Mouse (Mus musculus) limb, embryonic 14.5 days (tissue): ENCODE measurements around the gene Aire. TPM values are rescaled to one million over a fixed set of nuclear protein-coding genes. Genes with fewer than 3 reads are reported as not detected.
A peak's percentile ranks its signal among the peaks of the same experiment; 100 is the strongest.
"Not testable (repeated sequence)": the region's sequence is repeated elsewhere in the genome, so short reads cannot be mapped to it uniquely, and the experiment has no call there.

Experiments
- ATAC-seq: fragments of 200-750 bp; cut with Nextera tagmentation; 2 replicates; pipeline ENCODE4 v1.8.0; 2017; ENCODE audit warnings: low read depth, moderate number of reproducible peaks, moderate TSS enrichment; ENCODE audit not compliant: low FRiP score
- DNase-seq: peaks from one replicate; pipeline ENCODE4 v3.0.0-alpha.2; 2015; ENCODE audit warnings: low spot score
- H3K27ac ChIP-seq: fragments of 300-500 bp; sonication (generic); replicated peaks from 2 replicates; pipeline ENCODE4 v1.5.1; 2014; ENCODE audit warnings: low read depth, mild to moderate bottlenecking, low read length, moderate library complexity, mixed read lengths
- H3K27me3 ChIP-seq: fragments of 300-500 bp; sonication (generic); 2 replicates; pipeline ENCODE4 v1.6.1; 2014; ENCODE audit warnings: low read length, mixed read lengths; ENCODE audit not compliant: control insufficient read depth, insufficient read depth
- H3K36me3 ChIP-seq: fragments of 300-500 bp; sonication (generic); 2 replicates; pipeline ENCODE4 v1.6.1; 2014; ENCODE audit warnings: mild to moderate bottlenecking, low read length, moderate library complexity, mixed read lengths; ENCODE audit not compliant: control insufficient read depth, insufficient read depth
- H3K4me1 ChIP-seq: fragments of 300-500 bp; sonication (generic); 2 replicates; pipeline ENCODE4 v1.6.1; 2014; ENCODE audit warnings: antibody characterized with exemption, low read length, mixed read lengths; ENCODE audit not compliant: control insufficient read depth, insufficient read depth
- H3K4me2 ChIP-seq: fragments of 300-500 bp; sonication (generic); replicated peaks from 2 replicates; pipeline ENCODE4 v1.6.1; 2014; ENCODE audit warnings: low read depth, mild to moderate bottlenecking, low read length, moderate library complexity; ENCODE audit not compliant: severe bottlenecking
- H3K4me3 ChIP-seq: fragments of 300-500 bp; sonication (generic); replicated peaks from 2 replicates; pipeline ENCODE4 v1.5.1; 2014; ENCODE audit warnings: low read length
- H3K9ac ChIP-seq: fragments of 300-500 bp; sonication (generic); 2 replicates; pipeline ENCODE4 v1.6.1; 2014; ENCODE audit warnings: mild to moderate bottlenecking, low read depth, low read length, moderate library complexity; ENCODE audit not compliant: severe bottlenecking
- H3K9me3 ChIP-seq: fragments of 300-500 bp; sonication (generic); 2 replicates; pipeline ENCODE4 v1.6.1; 2016; ENCODE audit warnings: low read length; ENCODE audit not compliant: control insufficient read depth
- POLR2A ChIP-seq: fragments of 200-500 bp; IDR thresholded peaks from 2 replicates; pipeline ENCODE4 v1.8.0; 2012; ENCODE audit warnings: inconsistent platforms, mild to moderate bottlenecking, moderate library complexity, borderline replicate concordance; ENCODE audit not compliant: insufficient read depth, insufficient read length; ENCODE audit errors: extremely low read depth
- WGBS: fragments of 180-500 bp; shearing (Covaris S2); extraction: QIAGEN DNeasy Blood & Tissue Kit; methylation state at CpG from one replicate; pipeline ENCODE4 v1.1.7; 2014; 5-methylcytosine and 5-hydroxymethylcytosine counted together
- polyA plus RNA-seq, 2 experiments: library from polyadenylated mRNA; depleted of rRNA in 1 of 2; stranded (reverse) in 1 of 2; unstranded in 1 of 2; fragments of >200 nt; fragmentation: Nextera tagmentation in 1 of 2; extraction: Ambion mirVana in 1 of 2; gene quantifications; 2 replicates each; pipeline versions ENCODE4 v1.2.1 to v1.2.3; 2012 to 2014

Aire gene
- polyA plus RNA-seq, 2 experiments = 0.28 to 4.3 TPM

DNA sequence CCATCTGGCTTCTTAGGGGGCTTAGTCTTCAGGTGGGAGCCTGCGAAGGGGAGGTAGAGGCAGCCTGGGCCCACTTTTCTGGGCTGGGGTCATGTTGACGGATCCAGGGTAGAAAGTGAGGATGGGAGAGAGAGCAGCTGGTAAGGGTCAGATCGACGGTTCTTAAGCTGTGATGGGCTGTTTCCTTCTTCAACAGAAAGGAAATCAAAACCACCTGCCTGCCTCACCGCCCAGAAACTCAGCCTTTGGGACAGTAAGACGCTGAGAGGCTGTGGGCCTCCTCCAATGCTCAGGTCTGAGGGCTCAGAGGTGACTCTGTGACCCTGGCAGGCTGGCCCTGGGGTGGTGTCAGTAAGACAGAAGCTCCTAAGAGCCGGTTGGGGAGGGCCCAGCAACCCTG is 1.3 kb downstream of the Aire start:
- no peak for DNase-seq

DNA sequence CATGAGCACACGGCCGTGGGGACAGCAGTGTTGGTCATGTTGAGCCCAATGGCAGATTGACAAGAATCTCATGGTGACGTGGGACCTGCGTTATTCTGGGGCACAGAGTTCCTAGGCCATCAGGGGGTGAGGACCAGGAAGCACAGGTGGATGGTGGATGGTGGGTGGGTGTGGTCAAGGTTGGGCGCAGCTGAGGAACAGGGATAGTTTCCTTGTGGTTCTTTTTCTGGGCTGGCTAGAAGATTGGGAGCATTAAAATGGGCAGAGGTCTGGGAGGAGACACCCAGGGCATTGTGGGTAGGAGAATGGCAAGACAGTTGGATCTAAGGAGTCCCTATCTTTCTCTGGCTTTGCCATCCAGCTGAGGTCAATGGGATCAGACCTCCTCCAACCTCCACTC is 1.8 kb downstream of the Aire start, which contains the start of gene Dnmt3l:
Gene Dnmt3l (plus strand): TSS at position 301 of the 400 bp plus-strand sequence.
- Histone ChIP-seq H3K4me1 (peaks cover 6% of the 10 kb centered on the region; the same call in 1 of the 2 replicates), H3K36me3 (no peaks in the 10 kb centered on the region), H3K4me2 (no peak within 1 kb of the TSS), H3K27me3 (no peaks in the 10 kb centered on the region), H3K9me3 (no peaks in the 10 kb centered on the region), H3K9ac (no peak within 1 kb of the TSS), H3K27ac (no peak within 1 kb of the TSS), H3K4me3 (no peak within 1 kb of the TSS)
- DNase-seq (no peak), ATAC-seq (no peak)
- 90% methylated on average over 5 of the region's 5 CpGs for WGBS
- no peak for TF ChIP-seq POLR2A

More for the DNA sequence above, 1.3 kb downstream of the Aire start:
- no peak overlapping the region for H3K4me3 ChIP-seq
- H3K27me3 ChIP-seq = no peaks in the 10 kb centered on the region
- no peak overlapping the region for H3K9ac ChIP-seq
- ATAC-seq = no peak
- TF ChIP-seq POLR2A = no peak
- no peak overlapping the region for H3K27ac ChIP-seq
- H3K36me3 ChIP-seq = no peaks in the 10 kb centered on the region
- WGBS = 37% methylated on average over 7 of the region's 7 CpGs
- no peak overlapping the region for H3K4me2 ChIP-seq
- peaks cover 6% of the 10 kb centered on the region; the same call in 1 of the 2 replicates for H3K4me1 ChIP-seq
- H3K9me3 ChIP-seq = no peaks in the 10 kb centered on the region

DNA sequence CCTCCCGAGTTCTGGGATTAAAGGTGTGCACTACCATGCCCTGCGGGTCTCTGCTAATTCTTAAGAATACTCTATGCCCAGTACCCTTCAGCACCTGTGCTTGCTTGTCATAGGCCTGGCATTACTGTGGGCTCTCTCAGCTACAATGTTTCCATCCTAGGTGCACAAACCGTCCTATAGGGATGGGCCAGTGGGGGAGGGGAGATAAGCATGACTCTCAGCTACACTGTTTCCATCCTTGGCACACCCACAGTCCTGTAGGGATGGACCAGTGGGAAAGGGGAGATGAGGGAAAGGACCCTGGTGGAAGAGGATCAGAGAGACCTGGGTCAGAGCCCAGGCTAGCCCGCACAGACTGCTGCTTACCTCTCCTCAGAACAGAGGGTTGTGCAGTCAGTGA is 6.3 kb downstream of the Aire start:
- no peaks in the 10 kb centered on the region for H3K36me3 ChIP-seq
- no peak overlapping the region for H3K9ac ChIP-seq
- no peaks in the 10 kb centered on the region for H3K27me3 ChIP-seq
- peaks cover 1% of the 10 kb centered on the region; the same call in 1 of the 2 replicates for H3K4me1 ChIP-seq
- H3K9me3 ChIP-seq = no peaks in the 10 kb centered on the region
- 86% methylated on average over 4 of the region's 4 CpGs for WGBS
- no peak overlapping the region for H3K4me2 ChIP-seq
- TF ChIP-seq POLR2A = no peak
- no peak overlapping the region for H3K27ac ChIP-seq
- no peak overlapping the region for H3K4me3 ChIP-seq
- no peak for DNase-seq
- ATAC-seq = no peak

DNA sequence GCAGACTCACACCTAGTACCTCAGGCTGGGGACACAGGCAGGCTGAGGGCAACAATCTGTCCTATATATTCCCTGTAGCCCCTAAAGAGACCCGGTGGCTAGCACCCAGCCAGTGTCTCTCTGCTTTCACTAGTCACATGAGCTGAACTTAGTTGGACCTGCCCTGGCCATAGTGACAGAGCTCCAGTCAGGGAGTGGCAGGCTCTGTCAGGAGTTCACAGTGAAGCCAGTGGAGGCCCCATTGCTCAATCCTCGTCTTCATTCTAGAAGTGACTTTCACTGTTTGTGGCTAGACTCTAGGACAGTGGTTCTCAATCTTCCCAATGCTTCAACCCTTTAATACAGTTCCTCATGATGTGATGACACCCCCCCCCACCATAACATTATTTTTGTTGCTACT is 11.4 kb downstream of the Aire start:
- Histone ChIP-seq H3K4me1 (no peaks in the 10 kb centered on the region), H3K4me2 (no peak overlapping the region), H3K27ac (no peak overlapping the region), H3K9ac (no peak overlapping the region), H3K36me3 (no peaks in the 10 kb centered on the region), H3K9me3 (no peaks in the 10 kb centered on the region), H3K27me3 (no peaks in the 10 kb centered on the region), H3K4me3 (no peak overlapping the region)
- WGBS = 60% methylated on average over 2 of the region's 2 CpGs
- ATAC-seq (no peak), DNase-seq (no peak)
- TF ChIP-seq POLR2A = no peak

DNA sequence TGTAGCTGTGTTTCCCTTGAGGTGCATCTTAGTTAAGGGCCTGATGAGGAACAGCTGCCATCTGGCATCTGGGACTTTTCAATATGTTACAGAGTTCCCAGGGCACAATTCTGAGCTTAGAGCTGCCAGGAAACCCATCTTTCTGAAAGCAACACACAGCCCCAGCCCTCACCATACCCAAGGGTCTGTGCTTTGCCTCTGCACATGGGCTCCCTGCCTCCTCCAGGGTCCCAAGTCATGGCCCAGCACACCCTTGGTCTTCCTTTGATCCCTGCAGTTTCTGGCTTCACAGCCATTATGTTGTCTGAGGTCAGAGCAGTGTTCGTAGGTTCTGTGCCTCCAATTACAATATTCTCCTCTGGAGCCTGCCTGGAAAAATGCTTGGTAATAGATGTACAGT is 14.3 kb downstream of the Aire start:
- no peaks in the 10 kb centered on the region for H3K9me3 ChIP-seq
- no peak overlapping the region for H3K9ac ChIP-seq
- H3K4me3 ChIP-seq = no peak overlapping the region
- ATAC-seq = no peak
- no peak for TF ChIP-seq POLR2A
- 84% methylated on average over 1 of the region's 1 CpGs for WGBS
- no peak overlapping the region for H3K27ac ChIP-seq
- no peaks in the 10 kb centered on the region for H3K27me3 ChIP-seq
- H3K4me1 ChIP-seq = no peaks in the 10 kb centered on the region
- DNase-seq = no peak
- no peaks in the 10 kb centered on the region for H3K36me3 ChIP-seq
- no peak overlapping the region for H3K4me2 ChIP-seq

DNA sequence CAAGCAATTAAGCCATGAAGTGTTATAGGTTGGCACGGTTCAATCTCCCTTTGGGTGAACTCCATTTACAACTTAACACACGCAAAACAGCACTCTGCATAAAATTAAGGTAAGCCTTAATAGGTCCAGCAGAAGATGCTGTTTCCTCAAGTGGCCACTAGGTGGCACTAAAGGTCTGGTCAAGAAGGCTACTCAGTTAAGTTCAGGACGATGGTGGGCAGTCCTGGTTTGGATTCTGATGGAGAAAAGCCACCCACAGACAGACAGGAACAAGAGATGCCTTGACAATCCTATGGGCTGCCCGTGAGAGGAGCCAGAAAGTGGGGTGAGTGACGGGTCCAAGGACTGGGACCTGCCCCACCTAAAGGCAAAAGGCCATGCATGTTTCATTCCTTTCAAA is 15.3 kb downstream of the Aire start:
- Histone ChIP-seq H3K4me3 (no peak overlapping the region), H3K9me3 (no peaks in the 10 kb centered on the region), H3K36me3 (no peaks in the 10 kb centered on the region), H3K27ac (no peak overlapping the region), H3K4me1 (no peaks in the 10 kb centered on the region), H3K4me2 (no peak overlapping the region), H3K27me3 (no peaks in the 10 kb centered on the region), H3K9ac (no peak overlapping the region)
- DNase-seq (peak; percentile 87), ATAC-seq (peak; percentile 74; the same call in 1 of the 2 replicates)
- no peak for TF ChIP-seq POLR2A
- 3% methylated on average over 5 of the region's 5 CpGs for WGBS

DNA sequence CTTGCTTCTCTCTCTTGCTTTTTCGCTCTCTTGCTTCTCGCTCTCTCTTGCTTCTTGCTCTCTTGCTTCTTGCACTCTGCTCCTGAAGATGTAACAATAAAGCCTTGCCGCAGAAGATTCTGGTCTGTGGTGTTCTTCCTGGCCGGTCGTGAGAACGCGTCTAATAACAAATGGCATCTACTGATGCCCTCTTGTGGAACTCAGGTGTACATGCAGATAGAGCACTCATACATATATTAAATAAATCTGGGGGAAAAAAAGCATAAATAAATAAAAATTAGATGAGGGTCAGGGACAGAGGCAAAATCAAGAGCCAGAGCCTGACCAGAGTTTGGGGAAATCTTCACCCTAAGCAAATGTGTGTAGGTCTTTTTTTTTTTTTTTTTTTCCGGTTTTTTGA is 18.0 kb downstream of the Aire start:
- not testable (repeated sequence) for H3K27me3 ChIP-seq, H3K9ac ChIP-seq, DNase-seq, H3K9me3 ChIP-seq, H3K27ac ChIP-seq, H3K4me3 ChIP-seq, H3K36me3 ChIP-seq, H3K4me2 ChIP-seq, H3K4me1 ChIP-seq, ATAC-seq
- 74% methylated on average over 6 of the region's 8 CpGs for WGBS

DNA sequence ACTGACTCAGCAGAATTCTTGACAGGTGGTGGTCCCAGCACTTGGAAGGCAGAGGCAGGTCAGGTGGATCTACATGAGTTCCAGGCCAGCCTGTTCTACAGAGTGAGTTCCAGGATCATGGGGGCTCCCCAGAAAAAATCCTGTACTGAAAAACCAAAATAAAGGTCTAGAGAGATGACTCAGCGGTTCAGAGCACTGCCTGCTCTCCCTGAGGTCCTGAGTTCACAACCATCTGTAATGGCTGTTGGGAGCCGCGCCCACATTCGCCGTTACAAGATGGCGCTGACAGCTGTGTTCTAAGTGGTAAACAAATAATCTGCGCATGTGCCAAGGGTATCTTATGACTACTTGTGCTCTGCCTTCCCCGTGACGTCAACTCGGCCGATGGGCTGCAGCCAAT is 23.4 kb downstream of the Aire start:
- H3K27me3 ChIP-seq, H3K4me3 ChIP-seq, H3K36me3 ChIP-seq, H3K4me1 ChIP-seq, H3K27ac ChIP-seq, H3K4me2 ChIP-seq, H3K9ac ChIP-seq, ATAC-seq, H3K9me3 ChIP-seq, DNase-seq: not testable (repeated sequence)
- WGBS = 95% methylated on average over 6 of the region's 11 CpGs
